ENCODE assay signal across 10 mouse cellular contexts in genomic region chr7:75806711-75807110, GRCm38 (mm10). TPM values are rescaled to one million over a fixed set of nuclear protein-coding genes. Genes with fewer than 3 reads are reported as not detected.
DNase-seq lines count a peak whose midpoint lies in the region; ATAC-seq and TF ChIP-seq lines count a peak whose summit lies in the region.
"Had no signal": no experiment of that assay in that cellular context is flagged by ENCODE, and none has a peak within 500 bp of the region (broad histone marks: within the 10 kb centered on the region; RNA-seq: fewer than 3 reads in every experiment).

No protein-coding gene starts in this region.

- no peak for TF ChIP-seq CTCF in heart, postnatal 0 days (IDR thresholded peaks at IDR 0.05; ENCODE audit: low read depth)
- no peak for TF ChIP-seq CTCF in lung, embryonic 14.5 days (IDR thresholded peaks at IDR 0.05; ENCODE audit: low read depth)

- no peak overlapping the region for H3K9ac ChIP-seq in hindbrain, embryonic 14.5 days
- no peak overlapping the region for H3K9ac ChIP-seq in heart, postnatal 0 days (replicated peaks; ENCODE audit: low read depth, low read length)
- no peak overlapping the region for H3K9ac ChIP-seq in lung, embryonic 14.5 days
- H3K9ac ChIP-seq: embryonic facial prominence, embryonic 12.5 days; limb, embryonic 15.5 days had no signal

- H3K4me2 ChIP-seq in hindbrain, embryonic 14.5 days (replicated peaks): no peak overlapping the region
- no peak overlapping the region for H3K4me2 ChIP-seq in heart, postnatal 0 days (ENCODE audit: low read depth, low read length)
- H3K4me2 ChIP-seq in lung, embryonic 14.5 days: no peak overlapping the region
- H3K4me2 ChIP-seq: embryonic facial prominence, embryonic 12.5 days; limb, embryonic 15.5 days had no signal

- H3K4me1 ChIP-seq in hindbrain, embryonic 14.5 days (replicated peaks; ENCODE audit: control insufficient read depth, insufficient read depth, low read length): no peaks in the 10 kb centered on the region; the same call in 1 of the 2 replicates
- peaks cover 6% of the 10 kb centered on the region; the same call in 1 of the 2 replicates for H3K4me1 ChIP-seq in hindbrain, embryonic 10.5 days (replicated peaks)
- peaks cover 9% of the 10 kb centered on the region; the same call in 1 of the 2 replicates for H3K4me1 ChIP-seq in heart, postnatal 0 days (ENCODE audit: control insufficient read depth, insufficient read depth)
- peaks cover 4% of the 10 kb centered on the region; the same call in 1 of the 2 replicates for H3K4me1 ChIP-seq in lung, embryonic 14.5 days (ENCODE audit: insufficient read depth)
- H3K4me1 ChIP-seq: embryonic facial prominence, embryonic 12.5 days had no signal

- H3K27ac ChIP-seq in hindbrain, embryonic 14.5 days: 0 out of 2 replicates have a peak overlapping the region, but pooled peaks have one; percentile 21
- no peak overlapping the region for H3K27ac ChIP-seq in hindbrain, embryonic 10.5 days
- H3K27ac ChIP-seq in heart, postnatal 0 days (ENCODE audit: low read depth): peak overlapping the region; percentile 22; the same call in 1 of the 2 replicates
- H3K27ac ChIP-seq in lung, embryonic 14.5 days (ENCODE audit: low read depth): no peak overlapping the region
- H3K27ac ChIP-seq: embryonic facial prominence, embryonic 12.5 days; limb, embryonic 15.5 days had no signal

- DNase-seq in hindbrain, embryonic 14.5 days (ENCODE audit: low spot score): peak; percentile 62
- no peak for DNase-seq in hindbrain, embryonic 10.5 days (ENCODE audit: low spot score)
- DNase-seq in adrenal gland, postnatal 14 days: peak; percentile 46
- DNase-seq in heart, postnatal 0 days (ENCODE audit: low spot score): peak; percentile 46
- DNase-seq in lung, embryonic 14.5 days: peak; percentile 75
- no peak for DNase-seq in frontal cortex, postnatal 36 days (ENCODE audit: low spot score in 2 of 2)
- no peak for DNase-seq in thymus, postnatal 0 days (ENCODE audit: low spot score)
- no peak for DNase-seq in thymus, postnatal 36 days

- H3K36me3 ChIP-seq in hindbrain, embryonic 14.5 days (replicated peaks; ENCODE audit: control insufficient read depth, insufficient read depth): no peaks in the 10 kb centered on the region
- H3K36me3 ChIP-seq in hindbrain, embryonic 10.5 days: no peaks in the 10 kb centered on the region
- no peaks in the 10 kb centered on the region for H3K36me3 ChIP-seq in heart, postnatal 0 days (replicated peaks; ENCODE audit: control insufficient read depth, insufficient read depth, low read length)
- H3K36me3 ChIP-seq in lung, embryonic 14.5 days (ENCODE audit: insufficient read depth): no peaks in the 10 kb centered on the region
- H3K36me3 ChIP-seq: embryonic facial prominence, embryonic 12.5 days; limb, embryonic 15.5 days had no signal

- no peaks in the 10 kb centered on the region for H3K9me3 ChIP-seq in hindbrain, embryonic 14.5 days (ENCODE audit: control insufficient read depth, low read length)
- H3K9me3 ChIP-seq in hindbrain, embryonic 10.5 days: no peaks in the 10 kb centered on the region
- no peaks in the 10 kb centered on the region for H3K9me3 ChIP-seq in heart, postnatal 0 days (replicated peaks; ENCODE audit: control insufficient read depth, low read length)
- H3K9me3 ChIP-seq in lung, embryonic 14.5 days (ENCODE audit: low read depth, low read length): no peaks in the 10 kb centered on the region
- H3K9me3 ChIP-seq: embryonic facial prominence, embryonic 12.5 days; limb, embryonic 15.5 days had no signal

- ATAC-seq in hindbrain, embryonic 14.5 days (ENCODE audit: low FRiP score): peak; percentile 34; the same call in 1 of the 2 replicates
- peak; percentile 17; the same call in 1 of the 2 replicates for ATAC-seq in heart, postnatal 0 days (ENCODE audit: insufficient read depth, low read depth)
- ATAC-seq in lung, embryonic 14.5 days (ENCODE audit: insufficient read depth): peak; percentile 47; the same call in 1 of the 2 replicates

- no peak for TF ChIP-seq EP300 in heart, postnatal 0 days (IDR thresholded peaks at IDR 0.05; ENCODE audit: low read depth)

- 45% methylated on average over 4 of the region's 4 CpGs for WGBS in hindbrain, embryonic 14.5 days
- WGBS in hindbrain, embryonic 10.5 days: 70% methylated on average over 4 of the region's 4 CpGs
- 16% methylated on average over 4 of the region's 4 CpGs for WGBS in heart, postnatal 0 days
- 19% methylated on average over 4 of the region's 4 CpGs for WGBS in lung, embryonic 14.5 days

- no peaks in the 10 kb centered on the region for H3K27me3 ChIP-seq in hindbrain, embryonic 14.5 days (ENCODE audit: control insufficient read depth, insufficient read depth, low read length)
- H3K27me3 ChIP-seq in hindbrain, embryonic 10.5 days (ENCODE audit: insufficient read depth, poor library complexity, severe bottlenecking): no peaks in the 10 kb centered on the region
- no peaks in the 10 kb centered on the region for H3K27me3 ChIP-seq in heart, postnatal 0 days (ENCODE audit: control insufficient read depth, insufficient read depth, low read length)
- H3K27me3 ChIP-seq in lung, embryonic 14.5 days (ENCODE audit: insufficient read depth, low read length): no peaks in the 10 kb centered on the region
- H3K27me3 ChIP-seq: embryonic facial prominence, embryonic 12.5 days; limb, embryonic 15.5 days had no signal

- H3K4me3 ChIP-seq in hindbrain, embryonic 14.5 days (replicated peaks; ENCODE audit: low read length): no peak overlapping the region
- no peak overlapping the region for H3K4me3 ChIP-seq in hindbrain, embryonic 10.5 days
- H3K4me3 ChIP-seq in heart, postnatal 0 days (ENCODE audit: low read depth, low read length): no peak overlapping the region
- no peak overlapping the region for H3K4me3 ChIP-seq in lung, embryonic 14.5 days (ENCODE audit: low read depth, low read length)
- H3K4me3 ChIP-seq: embryonic facial prominence, embryonic 12.5 days; limb, embryonic 15.5 days had no signal

RNA-seq across cellular contexts. Expression of gene Klhl25, which starts 41.4 kb away (rescaled TPM):
- 24.4 and 29.0 TPM in 2 replicates for polyA plus RNA-seq in hindbrain, embryonic 14.5 days (2014; fragmentation: Nextera tagmentation; extraction: Ambion mirVana)
- 22.8 and 24.6 TPM in 2 replicates for polyA plus RNA-seq in hindbrain, embryonic 10.5 days (2016; fragmentation: Nextera tagmentation; extraction: Ambion mirVana)
- total RNA-seq in adrenal gland, postnatal 14 days (2021): 12.5 and 14.3 TPM in 2 replicates
- 15.0 and 20.7 TPM in 2 replicates for total RNA-seq in heart, postnatal 0 days (2014; rRNA removed; ENCODE audit: low replicate concordance)
- 4.9 and 5.7 TPM in 2 replicates for polyA plus RNA-seq in heart, postnatal 0 days (2015; fragmentation: Nextera tagmentation; extraction: Ambion mirVana)
- 16.5 and 18.6 TPM in 2 replicates for polyA plus RNA-seq in lung, embryonic 14.5 days (2014; fragmentation: Nextera tagmentation; extraction: Ambion mirVana)
- polyA plus RNA-seq in thymus, postnatal 0 days (2015; fragmentation: Nextera tagmentation; extraction: Ambion mirVana): 13.2 and 13.3 TPM in 2 replicates

Comparison
In these comparisons a context has a peak if more than half of its experiments do, and no peak if none do; other contexts are left out.
1. DNase-seq: peak in hindbrain, embryonic 14.5 days (single experiment), adrenal gland, postnatal 14 days (single experiment), heart, postnatal 0 days (single experiment) and lung, embryonic 14.5 days (single experiment); none in hindbrain, embryonic 10.5 days (single experiment), frontal cortex, postnatal 36 days (0 of 2), thymus, postnatal 0 days (single experiment) and thymus, postnatal 36 days (0 of 2).
2. H3K27ac ChIP-seq: peak in hindbrain, embryonic 14.5 days (single experiment) and heart, postnatal 0 days (single experiment); none in hindbrain, embryonic 10.5 days (single experiment) and lung, embryonic 14.5 days (single experiment).
3. Peak in every context shown above with its lines, with median percentiles within 50 percentile points of each other: ATAC-seq.